Mouse (Mus musculus): ENCODE results near the gene Pitpnm1. TPM values are rescaled to one million over a fixed set of nuclear protein-coding genes. Genes with fewer than 3 reads are reported as not detected.

Pitpnm1 gene
- 12.1 and 15.8 TPM in 2 replicates for polyA plus RNA-seq (2016; fragmentation: Nextera tagmentation; extraction: Ambion mirVana)

DNA sequence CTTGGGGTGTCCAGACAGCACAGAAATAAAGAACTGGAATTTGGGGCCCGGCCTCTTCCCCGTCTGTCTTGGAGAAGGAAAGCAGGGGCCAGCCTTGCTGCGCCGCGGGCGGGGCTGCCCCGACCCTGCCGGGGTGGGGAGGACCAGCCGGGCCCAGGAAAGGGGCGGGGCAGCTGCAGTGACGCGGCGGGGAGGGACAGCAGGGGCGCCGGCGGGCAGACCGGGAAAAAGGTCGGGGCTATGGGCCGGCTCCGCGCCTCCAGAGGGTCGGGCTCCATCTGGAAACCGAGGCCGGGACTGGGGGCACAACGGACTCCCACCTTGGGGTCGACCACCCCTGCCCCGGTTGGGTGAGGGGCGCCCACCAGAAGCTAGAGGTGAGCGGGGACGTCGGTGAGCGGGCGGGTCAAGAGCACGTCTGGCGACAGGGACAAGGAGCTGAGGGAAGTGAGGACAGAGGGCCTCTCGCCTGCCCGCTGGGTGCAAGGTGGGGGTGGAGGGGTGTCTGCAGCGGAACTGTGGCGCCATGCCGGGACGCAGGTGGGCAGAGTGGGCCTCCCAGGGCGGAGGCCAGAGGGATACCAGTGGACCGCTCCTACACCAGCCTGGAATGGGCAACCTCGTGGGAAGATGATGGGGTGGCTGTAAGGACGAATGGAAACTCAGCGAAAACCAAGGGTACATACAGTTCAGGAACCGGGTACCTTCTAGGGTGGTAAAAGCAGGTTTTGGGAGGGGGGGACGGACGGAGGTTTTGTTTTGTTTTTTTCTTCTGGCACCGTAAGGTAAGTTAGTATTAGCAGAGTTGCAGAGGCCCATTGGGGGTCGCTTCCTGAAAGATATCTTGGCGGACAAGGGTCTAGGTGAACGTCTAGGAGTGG is at the start of gene Pitpnm1:
TSS of gene Pitpnm1 (plus strand) at position 162 of the 881 bp plus-strand sequence.
- peaks cover 58% of the 10 kb centered on the region for H3K4me1 ChIP-seq
- peaks cover 11% of the 10 kb centered on the region for H3K36me3 ChIP-seq (replicated peaks)
- under 1% methylated on average over 52 of the region's 53 CpGs for WGBS
- no peaks in the 10 kb centered on the region for H3K9me3 ChIP-seq
- peak within 1 kb of the TSS; percentile 73 for H3K27ac ChIP-seq
- H3K4me3 ChIP-seq, result peak within 1 kb of the TSS; percentile 63
- peak; percentile 51 for DNase-seq (ENCODE audit: extremely low spot score, low spot score)
- peaks cover 53% of the 10 kb centered on the region for H3K27me3 ChIP-seq (ENCODE audit: poor library complexity, severe bottlenecking)

GRCm38 (mm10) chr19:4051016-4051415 is 48.8 kb upstream of the Pitpnm1 start:
- Histone ChIP-seq H3K4me1 (0 out of 2 replicates have a peak, but pooled peaks cover 3% of the 10 kb centered on the region), H3K27me3 (ENCODE audit: poor library complexity, severe bottlenecking) (no peaks in the 10 kb centered on the region), H3K36me3 (replicated peaks) (no peaks in the 10 kb centered on the region), H3K4me3 (no peak overlapping the region), H3K27ac (no peak overlapping the region), H3K9me3 (no peaks in the 10 kb centered on the region)
- WGBS, result 92% methylated on average over 5 of the region's 5 CpGs
- no peak for DNase-seq (ENCODE audit: extremely low spot score, low spot score)

GRCm38 (mm10) chr19:4051741-4052515 is 47.9 kb upstream of the Pitpnm1 start:
- DNase-seq (ENCODE audit: extremely low spot score, low spot score), result peak; percentile 68
- H3K27me3 ChIP-seq (ENCODE audit: poor library complexity, severe bottlenecking), result no peaks in the 10 kb centered on the region
- H3K27ac ChIP-seq, result no peak overlapping the region
- no peak overlapping the region for H3K4me3 ChIP-seq
- 0 out of 2 replicates have a peak, but pooled peaks cover 5% of the 10 kb centered on the region for H3K4me1 ChIP-seq
- no peaks in the 10 kb centered on the region for H3K36me3 ChIP-seq (replicated peaks)
- H3K9me3 ChIP-seq, result no peaks in the 10 kb centered on the region
- WGBS, result 58% methylated on average over 10 of the region's 10 CpGs

- 89% methylated on average over 5 of the region's 5 CpGs for WGBS
- H3K4me1 ChIP-seq, result 0 out of 2 replicates have a peak, but pooled peaks cover 6% of the 10 kb centered on the region
- H3K36me3 ChIP-seq (replicated peaks), result no peaks in the 10 kb centered on the region
- H3K4me3 ChIP-seq, result no peak overlapping the region
- no peak overlapping the region for H3K27ac ChIP-seq
- H3K9me3 ChIP-seq, result no peaks in the 10 kb centered on the region
- DNase-seq (ENCODE audit: extremely low spot score, low spot score), result no peak
- no peaks in the 10 kb centered on the region for H3K27me3 ChIP-seq (ENCODE audit: poor library complexity, severe bottlenecking)
These were observed 47.2 kb upstream of the Pitpnm1 start for GRCm38 (mm10) chr19:4052516-4053030.

GRCm38 (mm10) chr19:4054613-4055012 is 45.2 kb upstream of the Pitpnm1 start:
- Histone ChIP-seq H3K4me3 (no peak overlapping the region), H3K27ac (no peak overlapping the region), H3K9me3 (no peaks in the 10 kb centered on the region), H3K4me1 (0 out of 2 replicates have a peak, but pooled peaks cover 6% of the 10 kb centered on the region), H3K36me3 (replicated peaks) (no peaks in the 10 kb centered on the region), H3K27me3 (ENCODE audit: poor library complexity, severe bottlenecking) (no peaks in the 10 kb centered on the region)
- no peak for DNase-seq (ENCODE audit: extremely low spot score, low spot score)
- WGBS, result 84% methylated on average over 5 of the region's 5 CpGs

DNA sequence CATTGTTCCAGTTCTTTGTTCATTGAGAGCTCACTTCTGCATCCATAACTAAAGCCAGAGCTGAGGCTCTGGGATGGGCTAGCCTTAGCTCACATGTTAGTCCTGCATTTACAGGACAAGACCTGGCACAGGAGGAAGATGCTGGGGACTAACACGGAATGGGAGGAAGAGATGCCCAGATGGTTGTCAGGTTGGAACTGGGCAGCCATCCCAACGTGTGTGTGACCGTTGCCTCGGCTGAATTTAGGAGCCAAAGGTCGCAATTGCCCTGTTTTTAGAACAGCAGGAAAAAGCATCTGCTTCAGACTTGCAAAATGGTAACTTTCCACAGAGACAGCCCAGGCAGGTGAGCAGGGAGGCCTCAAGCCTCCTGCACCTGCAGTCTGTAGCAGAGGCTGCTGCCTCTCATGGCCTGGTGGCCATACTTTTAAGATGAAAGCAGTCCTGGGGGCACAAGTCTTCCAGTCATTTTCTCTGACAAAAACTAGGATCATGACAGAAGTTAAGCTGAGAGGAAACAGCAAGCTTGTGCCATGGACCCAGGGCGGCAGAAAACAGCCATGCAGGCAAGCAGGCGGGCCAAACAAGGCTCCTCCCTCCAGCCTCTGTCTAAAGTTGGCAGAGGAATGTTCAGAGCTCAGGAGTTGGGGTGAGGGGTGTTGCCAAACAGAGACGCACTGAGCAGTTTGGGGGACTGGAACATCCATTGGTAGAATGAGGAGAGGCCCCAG is 44.4 kb upstream of the Pitpnm1 start:
- H3K4me1 ChIP-seq, result 0 out of 2 replicates have a peak, but pooled peaks cover 6% of the 10 kb centered on the region
- no peaks in the 10 kb centered on the region for H3K9me3 ChIP-seq
- no peaks in the 10 kb centered on the region for H3K27me3 ChIP-seq (ENCODE audit: poor library complexity, severe bottlenecking)
- no peak overlapping the region for H3K27ac ChIP-seq
- no peak for DNase-seq (ENCODE audit: extremely low spot score, low spot score)
- no peaks in the 10 kb centered on the region for H3K36me3 ChIP-seq (replicated peaks)
- no peak overlapping the region for H3K4me3 ChIP-seq
- 79% methylated on average over 8 of the region's 8 CpGs for WGBS

DNA sequence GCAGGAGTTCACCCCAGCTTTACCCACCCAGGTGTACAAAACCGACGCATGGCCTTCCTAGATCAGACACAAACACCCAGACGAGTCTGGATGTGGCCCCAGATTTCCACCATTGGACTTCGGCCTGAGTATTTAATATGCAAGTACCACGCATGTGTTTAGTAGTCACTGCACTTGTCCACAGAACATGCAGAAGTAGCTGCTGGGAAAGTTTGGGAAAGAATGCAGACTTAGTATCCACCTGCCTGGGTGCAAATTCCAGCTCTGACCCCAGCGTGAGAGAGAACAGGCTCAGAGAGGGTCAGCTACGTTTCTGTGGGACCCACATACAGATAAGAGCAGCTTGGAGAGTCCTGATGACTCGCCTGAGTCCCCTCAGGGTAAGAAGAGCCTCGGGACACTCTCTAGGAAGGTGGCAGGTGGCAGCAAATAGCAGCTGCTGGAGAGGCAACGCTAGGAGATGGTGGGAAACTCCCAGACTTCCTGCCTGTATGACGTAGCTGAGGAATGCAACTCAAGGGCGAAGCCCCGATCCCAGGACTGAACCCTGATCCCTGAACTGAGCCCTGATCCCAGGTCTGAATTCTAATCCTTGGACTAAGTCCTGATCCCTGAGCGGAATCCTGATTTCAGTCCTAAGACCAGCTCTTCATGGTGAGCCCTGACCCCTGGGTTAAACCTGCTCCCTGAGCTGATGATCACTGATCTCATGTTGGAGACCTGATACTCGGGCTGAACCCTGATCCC is 43.7 kb upstream of the Pitpnm1 start:
- Histone ChIP-seq H3K27me3 (ENCODE audit: poor library complexity, severe bottlenecking) (no peaks in the 10 kb centered on the region), H3K27ac (no peak overlapping the region), H3K4me3 (no peak overlapping the region), H3K4me1 (0 out of 2 replicates have a peak, but pooled peaks cover 6% of the 10 kb centered on the region), H3K9me3 (no peaks in the 10 kb centered on the region), H3K36me3 (replicated peaks) (no peaks in the 10 kb centered on the region)
- no peak for DNase-seq (ENCODE audit: extremely low spot score, low spot score)
- 68% methylated on average over 15 of the region's 15 CpGs for WGBS

- DNase-seq (ENCODE audit: extremely low spot score, low spot score), result no peak
- Histone ChIP-seq H3K9me3 (no peaks in the 10 kb centered on the region), H3K27ac (no peak overlapping the region), H3K4me3 (no peak overlapping the region), H3K36me3 (replicated peaks) (no peaks in the 10 kb centered on the region), H3K27me3 (ENCODE audit: poor library complexity, severe bottlenecking) (no peaks in the 10 kb centered on the region), H3K4me1 (0 out of 2 replicates have a peak, but pooled peaks cover 6% of the 10 kb centered on the region)
- 37% methylated on average over 4 of the region's 4 CpGs for WGBS
These were observed 43.1 kb upstream of the Pitpnm1 start for GRCm38 (mm10) chr19:4056727-4057126.

DNA sequence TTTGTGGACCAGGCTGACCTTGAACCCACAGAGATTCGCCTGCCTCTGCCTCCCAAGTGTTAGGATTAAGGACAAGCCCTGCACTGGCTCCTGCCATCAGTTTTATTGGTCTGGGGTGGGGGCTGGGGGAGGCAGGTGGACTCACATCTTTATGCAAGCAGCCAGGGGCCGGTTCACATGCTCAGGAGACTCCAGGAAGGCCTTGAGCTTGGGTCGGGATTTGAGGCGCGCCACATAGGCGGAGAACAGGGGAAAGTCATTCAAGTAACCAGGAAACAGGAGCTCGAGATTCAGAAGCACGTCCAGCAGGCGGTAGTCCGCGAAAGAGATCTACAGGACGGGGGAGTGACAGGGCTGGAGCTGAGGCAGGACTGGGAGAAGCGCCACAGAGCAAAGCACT is 42.4 kb upstream of the Pitpnm1 start:
- WGBS, result 87% methylated on average over 13 of the region's 13 CpGs
- Histone ChIP-seq H3K4me1 (0 out of 2 replicates have a peak, but pooled peaks cover 6% of the 10 kb centered on the region), H3K36me3 (replicated peaks) (no peaks in the 10 kb centered on the region), H3K9me3 (no peaks in the 10 kb centered on the region), H3K4me3 (no peak overlapping the region), H3K27ac (no peak overlapping the region), H3K27me3 (ENCODE audit: poor library complexity, severe bottlenecking) (no peaks in the 10 kb centered on the region)
- no peak for DNase-seq (ENCODE audit: extremely low spot score, low spot score)

GRCm38 (mm10) chr19:4057962-4058361 is 41.8 kb upstream of the Pitpnm1 start:
- WGBS, result 94% methylated on average over 7 of the region's 7 CpGs
- Histone ChIP-seq H3K36me3 (replicated peaks) (no peaks in the 10 kb centered on the region), H3K27me3 (ENCODE audit: poor library complexity, severe bottlenecking) (no peaks in the 10 kb centered on the region)

GRCm38 (mm10) chr19:4058581-4058980 is 41.2 kb upstream of the Pitpnm1 start:
- Histone ChIP-seq H3K4me3 (no peak overlapping the region), H3K4me1 (0 out of 2 replicates have a peak, but pooled peaks cover 6% of the 10 kb centered on the region), H3K36me3 (replicated peaks) (no peaks in the 10 kb centered on the region), H3K27ac (no peak overlapping the region), H3K27me3 (ENCODE audit: poor library complexity, severe bottlenecking) (no peaks in the 10 kb centered on the region), H3K9me3 (no peaks in the 10 kb centered on the region)
- WGBS, result 92% methylated on average over 5 of the region's 5 CpGs
- DNase-seq (ENCODE audit: extremely low spot score, low spot score), result no peak

More at GRCm38 (mm10) chr19:4057962-4058361, 41.8 kb upstream of the Pitpnm1 start:
- Histone ChIP-seq H3K9me3 (no peaks in the 10 kb centered on the region), H3K4me3 (no peak overlapping the region), H3K4me1 (0 out of 2 replicates have a peak, but pooled peaks cover 6% of the 10 kb centered on the region), H3K27ac (no peak overlapping the region)
- DNase-seq (ENCODE audit: extremely low spot score, low spot score), result no peak

Measured in forebrain, embryonic 10.5 days (tissue).